Mouse (Mus musculus): ENCODE measurements around the gene Olfr1128.
"Not testable (repeated sequence)": the region's sequence is repeated elsewhere in the genome, so short reads cannot be mapped to it uniquely, and the experiment has no call there.

The Olfr1128 gene

DNA sequence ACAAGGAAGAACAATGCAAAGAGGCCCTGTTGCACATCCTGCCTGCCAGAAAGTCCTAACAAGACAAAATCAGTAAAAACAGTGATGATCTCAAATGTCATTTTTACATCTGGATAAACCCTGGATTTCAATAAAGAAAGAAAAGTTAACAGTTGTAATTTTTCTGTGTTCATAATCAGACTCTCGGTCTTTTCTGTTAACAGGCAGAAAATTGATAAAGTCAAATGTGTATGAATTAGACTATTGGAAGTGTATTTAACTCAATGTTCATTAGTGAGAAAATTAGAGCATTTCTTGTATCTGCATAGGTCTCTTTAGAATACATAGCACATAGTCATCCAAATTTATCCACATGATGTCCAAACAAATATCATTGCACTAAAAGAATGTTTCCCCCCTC is at the start of gene Olfr1128:
TSS of gene Olfr1128 (minus strand) at position 101 of the 400 bp plus-strand sequence.
- in situ Hi-C loops (cut with MboI, MseI) = no loop called here

DNA sequence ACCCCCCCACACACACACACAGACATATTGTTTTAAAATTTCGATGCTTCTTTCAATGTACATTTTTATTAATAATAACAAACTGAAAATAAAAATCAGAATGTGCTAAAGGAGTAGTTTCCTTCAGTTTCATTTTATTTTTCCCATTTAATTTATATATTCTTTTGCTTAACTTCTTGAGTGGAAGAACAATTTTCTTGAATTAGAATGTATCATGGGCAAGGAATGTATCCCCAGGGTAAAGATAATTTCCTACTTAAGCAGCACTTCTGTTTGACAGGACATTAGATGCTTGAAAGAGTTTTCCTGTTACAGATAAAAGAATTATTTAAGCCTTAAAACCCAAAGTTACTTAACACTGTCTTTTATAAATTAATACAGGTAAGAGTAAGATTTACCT is 28.3 kb upstream of the Olfr1128 start, which contains the start of gene Olfr1129:
TSS of gene Olfr1129 (plus strand) at position 301 of the 400 bp plus-strand sequence.
- in situ Hi-C loops (cut with MboI, MseI) = not testable (repeated sequence)

DNA sequence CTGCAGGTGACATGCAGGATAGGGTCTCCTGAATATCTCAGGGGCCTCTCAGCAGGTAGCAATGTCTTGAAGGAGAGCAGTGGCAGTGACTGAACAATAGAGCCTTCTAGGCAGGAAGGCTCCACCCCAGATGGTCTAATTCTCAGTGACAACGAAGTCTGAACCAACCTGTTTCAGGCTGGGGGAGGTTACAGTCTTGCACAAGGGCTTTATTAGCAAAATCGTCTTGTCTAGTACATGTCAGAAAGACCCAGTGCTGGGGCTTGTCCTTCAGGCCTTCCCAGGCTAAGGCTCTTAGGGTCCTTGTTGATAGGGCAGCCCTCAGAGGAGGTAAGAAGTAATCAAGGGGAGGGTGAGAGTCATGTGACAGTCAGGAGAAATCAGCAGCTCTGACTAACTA is 10.5 kb downstream of the Olfr1128 start:
- in situ Hi-C loops (cut with MboI, MseI) = no loop called here

DNA sequence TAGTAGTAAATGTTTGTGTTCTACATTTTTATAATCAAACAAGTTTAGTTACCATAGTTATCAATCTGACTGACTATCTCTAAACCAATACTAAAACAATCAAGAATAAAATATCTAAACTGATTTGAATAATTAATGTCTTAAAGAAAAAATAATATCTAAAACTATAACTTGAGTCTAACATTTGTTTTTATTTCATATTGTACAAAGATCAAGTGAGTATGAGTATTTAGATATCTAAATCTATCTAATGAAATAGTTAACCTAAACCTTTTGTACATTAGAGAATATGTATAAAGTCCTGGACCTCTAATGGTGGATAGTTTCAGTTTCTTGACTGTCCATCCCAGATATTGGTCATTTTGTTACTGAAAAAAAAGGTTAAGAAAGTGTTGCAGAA is 13.8 kb downstream of the Olfr1128 start, which contains the start of gene Olfr153:
TSS of gene Olfr153 (plus strand) at position 301 of the 400 bp plus-strand sequence.
- in situ Hi-C loops (cut with MboI, MseI) = no loop called here

DNA sequence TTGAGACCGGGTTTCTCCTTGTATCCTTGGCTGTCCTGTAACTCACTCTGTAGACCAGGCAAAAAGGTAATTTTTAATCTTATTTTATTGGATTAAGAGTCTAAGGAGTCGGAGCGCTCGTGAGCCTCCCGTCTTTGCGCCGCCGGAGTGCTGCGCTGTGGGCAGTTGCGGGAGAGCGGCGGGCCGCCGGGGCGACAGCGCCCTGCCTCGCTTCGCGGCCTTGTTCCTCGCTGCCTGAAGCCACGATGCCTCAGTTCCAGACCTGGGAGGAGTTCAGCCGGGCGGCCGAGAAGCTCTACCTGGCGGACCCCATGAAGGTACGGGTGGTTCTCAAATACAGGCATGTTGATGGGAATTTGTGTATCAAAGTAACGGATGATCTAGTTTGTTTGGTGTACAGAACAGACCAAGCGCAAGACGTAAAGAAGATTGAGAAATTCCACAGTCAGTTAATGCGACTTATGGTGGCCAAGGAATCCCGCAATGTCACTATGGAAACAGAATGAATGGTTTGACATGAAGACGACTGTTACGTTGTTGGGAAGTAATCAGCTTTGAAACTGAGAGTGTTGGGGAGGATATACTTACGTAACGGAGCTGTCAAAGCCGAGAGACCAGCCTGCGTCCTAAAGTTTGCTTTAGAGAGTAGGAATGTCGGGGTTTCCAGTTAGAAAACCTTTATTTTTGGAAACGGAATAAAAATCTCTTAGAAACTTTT is 19.3 kb downstream of the Olfr1128 start:
- in situ Hi-C loops (cut with MboI, MseI) = not testable (repeated sequence)

DNA sequence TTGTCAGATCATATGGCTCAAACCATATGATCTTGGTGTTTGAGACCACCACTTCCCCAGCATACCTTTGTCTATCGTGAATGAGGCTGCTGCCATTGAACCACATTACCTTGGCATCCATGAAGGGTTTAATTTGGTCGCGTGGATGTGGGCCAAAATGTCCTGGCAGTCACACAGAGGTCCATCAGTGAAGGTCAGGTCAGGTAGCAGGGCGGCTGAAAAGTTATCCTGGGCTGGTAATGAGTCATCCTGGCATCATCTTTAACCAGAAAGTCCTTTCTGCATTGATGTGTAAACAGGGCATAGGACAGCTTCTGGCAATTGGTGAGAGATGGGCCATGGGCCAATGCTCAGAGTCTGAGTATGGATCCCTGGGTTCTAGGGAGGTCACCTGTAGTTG is 24.7 kb downstream of the Olfr1128 start:
- in situ Hi-C loops (cut with MboI, MseI) = no loop called here

DNA sequence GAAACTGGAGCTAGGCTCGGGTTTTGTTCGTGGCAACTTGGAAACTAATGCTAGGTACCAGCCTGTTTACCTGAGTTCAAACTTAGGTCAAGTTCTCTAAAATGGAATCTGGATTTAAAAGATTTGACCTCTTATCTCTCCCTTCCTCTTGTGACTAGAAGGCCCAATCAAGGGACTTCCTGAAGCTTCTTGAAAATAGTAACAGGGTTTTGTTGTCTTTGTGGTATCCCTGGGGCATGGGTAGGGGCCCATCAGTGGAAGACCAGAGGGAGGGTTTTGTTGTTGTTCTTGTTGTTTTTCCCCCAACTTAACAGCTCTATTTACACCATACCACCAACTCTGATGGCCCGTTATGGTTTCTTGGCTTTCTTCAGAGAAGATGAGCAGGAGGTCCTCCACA is 28.8 kb downstream of the Olfr1128 start:
- in situ Hi-C loops (cut with MboI, MseI) = no loop called here

DNA sequence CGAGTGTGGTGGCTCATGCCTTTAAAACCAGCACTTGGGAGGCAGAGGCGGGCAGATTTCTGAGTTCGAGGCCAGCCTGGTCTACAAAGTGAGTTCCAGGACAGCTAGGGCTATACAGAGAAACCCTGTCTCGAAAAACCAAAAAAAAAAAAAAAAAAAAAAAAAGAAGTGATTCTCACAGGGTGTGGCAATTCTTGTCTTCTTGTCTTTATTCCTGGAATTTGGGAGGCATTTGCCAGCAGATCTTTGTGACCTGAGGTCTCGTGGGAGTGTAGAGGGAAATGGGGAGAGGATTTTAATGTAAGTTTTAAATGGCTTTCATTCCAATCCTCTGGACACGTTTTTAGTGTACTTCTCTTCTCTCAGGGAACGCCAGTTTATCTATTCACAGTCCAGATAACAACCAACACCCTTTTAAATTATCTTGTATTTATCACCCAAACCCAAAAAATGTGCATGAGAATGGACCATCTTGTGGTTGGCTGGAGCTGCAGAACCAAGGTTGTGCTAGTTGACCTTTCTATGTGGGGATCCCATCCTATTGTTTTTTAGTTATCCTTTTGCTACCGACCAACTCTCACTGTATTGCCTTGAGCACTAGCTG is 29.8 kb downstream of the Olfr1128 start:
- in situ Hi-C loops (cut with MboI, MseI) = no loop called here

DNA sequence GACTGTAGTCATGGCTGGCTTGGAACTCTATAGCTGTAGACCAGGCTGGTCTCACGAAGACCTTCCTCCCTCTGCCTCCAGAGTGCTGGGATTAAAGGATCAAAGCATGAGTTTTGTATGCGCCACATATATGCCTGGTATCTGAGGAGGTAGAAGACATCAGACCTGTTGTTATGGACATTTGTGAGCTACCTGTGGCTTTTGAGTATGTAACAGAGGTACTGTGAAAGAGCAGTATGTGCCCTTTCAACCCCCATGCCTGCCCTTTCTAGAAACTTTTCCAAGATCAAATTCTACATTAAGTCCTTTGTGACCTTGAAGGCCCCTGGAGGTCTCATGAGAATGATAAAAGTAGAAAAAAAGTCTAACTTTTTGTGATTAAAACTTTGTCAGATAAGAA is 30.3 kb downstream of the Olfr1128 start:
- in situ Hi-C loops (cut with MboI, MseI) = no loop called here

DNA sequence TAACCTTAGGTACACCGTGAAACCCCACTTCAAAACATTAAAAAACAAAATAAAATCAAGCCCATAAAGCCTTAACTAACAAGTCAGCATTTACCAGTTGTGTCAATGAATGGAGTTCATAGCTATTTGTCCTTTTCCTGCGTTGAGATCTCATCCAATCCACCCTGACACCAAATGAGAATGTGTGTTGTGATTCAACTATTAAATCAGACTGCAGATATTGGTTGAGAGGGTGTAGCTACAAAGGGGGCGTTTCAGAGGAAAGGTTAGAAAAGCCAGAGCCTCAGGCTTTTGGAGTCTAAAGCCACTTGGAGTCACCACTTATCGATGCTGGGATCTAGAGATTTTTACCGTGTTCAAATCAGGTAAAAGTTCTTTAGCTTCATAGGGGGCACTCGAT is 39.1 kb downstream of the Olfr1128 start, which contains the start of gene Pramel6:
TSS of gene Pramel6 (plus strand) at position 301 of the 400 bp plus-strand sequence.
- in situ Hi-C loops (cut with MboI, MseI) = no loop called here

DNA sequence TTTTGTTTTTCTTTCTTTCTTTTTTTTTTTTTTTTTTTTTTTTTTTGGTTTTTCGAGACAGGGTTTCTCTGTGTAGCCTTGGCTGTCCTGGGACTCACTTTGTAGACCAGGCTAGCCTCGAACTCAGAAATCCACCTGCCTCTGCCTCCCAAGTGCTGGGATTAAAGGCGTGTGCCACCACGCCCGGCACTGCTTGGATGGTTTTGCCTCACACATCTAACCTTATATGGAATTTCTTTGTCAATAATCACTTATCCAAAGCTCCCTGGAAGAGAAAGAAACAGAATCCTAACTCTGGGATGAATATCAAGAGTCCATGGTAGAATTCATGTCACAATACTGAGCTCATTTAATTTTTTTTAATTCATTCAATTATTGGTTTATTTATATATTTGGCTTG is 48.3 kb downstream of the Olfr1128 start, which contains the start of gene Pramel7:
TSS of gene Pramel7 (minus strand) at position 101 of the 400 bp plus-strand sequence.
- in situ Hi-C loops (cut with MboI, MseI) = not testable (repeated sequence)

Data from T-helper 2 cell (primary cell).